Mouse (Mus musculus) gastrocnemius, adult 18-20 months (tissue): ENCODE data around the gene Pan3. TPM values are rescaled to one million over a fixed set of nuclear protein-coding genes. Genes with fewer than 3 reads are reported as not detected.

ENCODE experiments used
- total RNA-seq, 2 experiments: library from RNA; stranded (reverse); gene quantifications; 2 replicates each; pipeline ENCODE4 v1.2.3; 2021

Gene Pan3
- total RNA-seq, 2 experiments from 2014 or later, result 19.4 to 20.0 TPM

Other genes with a start within 250 kb of the Pan3 start
- not detected for gene Gsx1, start 241.5 kb upstream of the Pan3 start, total RNA-seq
- gene Pdx1, start 160.2 kb upstream of the Pan3 start, total RNA-seq, result not detected
- not detected for gene Cdx2, start 122.9 kb upstream of the Pan3 start, total RNA-seq
- not detected for gene Urad, start 107.7 kb upstream of the Pan3 start, total RNA-seq
- under 1 TPM; 0.07 TPM for gene Flt3, start 29.7 kb upstream of the Pan3 start, total RNA-seq